In the genomic region with DNA sequence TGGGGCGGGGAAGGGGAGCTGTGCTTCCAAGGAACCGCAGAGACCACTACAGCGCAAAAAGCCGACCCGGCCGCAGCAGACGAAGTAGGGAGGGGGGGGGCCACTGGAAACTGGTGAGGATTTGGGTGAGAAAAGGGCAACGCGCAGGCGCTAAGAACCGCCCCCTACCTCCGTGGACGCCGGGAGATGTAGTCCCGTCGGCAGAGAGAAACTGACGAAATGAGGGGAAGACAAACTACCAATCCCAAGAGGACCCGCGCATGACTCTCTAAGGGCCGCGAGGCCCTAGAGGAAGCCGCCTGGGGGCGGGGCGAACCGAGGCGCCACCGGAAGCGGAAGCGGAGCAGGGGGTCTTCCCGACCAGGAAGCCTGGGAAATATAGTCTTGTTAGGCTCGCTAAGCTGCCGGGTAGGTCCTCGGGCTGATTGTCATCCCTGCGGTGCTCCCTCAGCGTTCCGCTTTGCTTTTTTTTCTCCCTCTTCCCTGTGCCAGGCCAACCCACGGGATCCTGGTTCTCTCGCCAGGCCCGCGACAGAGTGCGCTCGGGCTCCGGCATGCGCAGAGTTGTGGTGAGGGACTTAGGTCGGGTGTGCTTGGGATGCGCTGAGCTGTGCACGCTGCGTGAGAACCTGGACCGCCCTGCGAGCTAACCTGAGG, we compare ENCODE assay signal across 8 mouse cellular contexts. TPM values are rescaled to one million over a fixed set of nuclear protein-coding genes. Genes with fewer than 3 reads are reported as not detected.
A peak's percentile ranks its signal among the peaks of the same experiment; 100 is the strongest.
DNase-seq lines count a peak whose midpoint lies in the region; ATAC-seq lines count a peak whose summit lies in the region.

Gpank1 (plus strand) TSS at position 313 of the 657 bp plus-strand sequence.

- H3K4me1 ChIP-seq in hindbrain, embryonic 14.5 days (replicated peaks; ENCODE audit: control insufficient read depth, insufficient read depth, low read length), result peaks cover 16% of the 10 kb centered on the region

- H3K4me2 ChIP-seq in hindbrain, embryonic 14.5 days (replicated peaks), result peak within 1 kb of the TSS; percentile 97

- DNase-seq in R1 (ENCODE audit: low read depth, low spot score), result peak; percentile 100
- peak; percentile 98 to 99 for DNase-seq in cerebellum, postnatal 25 days
- DNase-seq in frontal cortex, postnatal 25 days (ENCODE audit: low spot score in 2 of 2), result peak; percentile 86 to 97
- peak; percentile 99 for DNase-seq in hindbrain, embryonic 14.5 days (ENCODE audit: low spot score)
- DNase-seq in layer of hippocampus, postnatal 36 days, result peak; percentile 98
- DNase-seq in lung, postnatal 36 days, result peak; percentile 99
- DNase-seq in retina, postnatal 1 day, result peak; percentile 100
- peak; percentile 90 to 98 for DNase-seq in urinary bladder, adult 18-20 months (ENCODE audit: low spot score in 2 of 2)

- peak; percentile 96 for ATAC-seq in hindbrain, embryonic 14.5 days (ENCODE audit: low FRiP score)

- H3K27ac ChIP-seq in hindbrain, embryonic 14.5 days, result peak within 1 kb of the TSS; percentile 84

- no peaks in the 10 kb centered on the region for H3K27me3 ChIP-seq in hindbrain, embryonic 14.5 days (ENCODE audit: control insufficient read depth, insufficient read depth, low read length)

- WGBS in hindbrain, embryonic 14.5 days, result under 1% methylated on average over 50 of the region's 50 CpGs

- H3K9ac ChIP-seq in hindbrain, embryonic 14.5 days, result peak within 1 kb of the TSS; percentile 94

- no peaks in the 10 kb centered on the region for H3K9me3 ChIP-seq in hindbrain, embryonic 14.5 days (ENCODE audit: control insufficient read depth, low read length)

- H3K4me3 ChIP-seq in hindbrain, embryonic 14.5 days (replicated peaks; ENCODE audit: low read length), result peak within 1 kb of the TSS; percentile 94

- H3K36me3 ChIP-seq in hindbrain, embryonic 14.5 days (replicated peaks; ENCODE audit: control insufficient read depth, insufficient read depth), result peaks cover 53% of the 10 kb centered on the region

RNA-seq across cellular contexts. Expression of gene Gpank1, which starts in this region (rescaled TPM):
- polyA plus RNA-seq in hindbrain, embryonic 14.5 days (2014; fragmentation: Nextera tagmentation; extraction: Ambion mirVana), result 21.9 and 22.0 TPM in 2 replicates
- total RNA-seq in layer of hippocampus, postnatal 36 days (2021), result 10 to 100 TPM; 13.0 to 15.2 TPM

Comparison
In these comparisons a context has a peak if more than half of its experiments do, and no peak if none do; other contexts are left out.
1. Peak in every context shown above with its lines: DNase-seq, ATAC-seq, H3K4me3 ChIP-seq and H3K27ac ChIP-seq.